Mouse (Mus musculus) A20 (cell line): ENCODE data around the gene Ankrd34b.

Experiments
- DNase-seq: peaks from one replicate; pipeline ENCODE4 v3.0.0-alpha.2; 2011; ENCODE audit warnings: low read depth, low spot score

The Ankrd34b gene

GRCm38 (mm10) chr13:92425758-92426264, at the start of gene Ankrd34b:
Gene Ankrd34b, plus strand, starts transcription at chr13:92425896.
- DNase-seq: no peak

DNA sequence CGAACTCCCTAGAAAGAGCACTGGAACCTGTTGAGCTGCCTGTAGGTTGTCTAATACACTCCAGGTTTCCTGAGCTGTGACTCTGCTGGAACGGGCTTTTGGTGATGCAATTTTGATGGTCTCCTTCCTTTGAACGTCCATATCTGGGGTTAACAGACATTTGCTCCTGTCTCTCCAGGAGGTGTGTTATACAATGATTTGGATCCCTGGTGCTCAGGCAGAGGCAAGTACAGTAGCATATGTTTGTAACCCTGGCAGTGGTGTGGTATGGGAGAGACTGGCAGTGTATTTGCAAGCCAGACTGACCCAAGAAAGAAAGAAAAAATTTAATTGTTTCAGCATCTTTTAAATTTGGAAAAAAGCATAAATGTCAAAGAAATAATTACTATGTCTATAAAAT, 38.3 kb upstream of the Ankrd34b start:
- DNase-seq: no peak

GRCm38 (mm10) chr13:92393047-92393661, 32.5 kb upstream of the Ankrd34b start:
- no peak for DNase-seq

GRCm38 (mm10) chr13:92398491-92399384, 27.0 kb upstream of the Ankrd34b start:
- DNase-seq: no peak

GRCm38 (mm10) chr13:92402063-92402462, 23.6 kb upstream of the Ankrd34b start:
- DNase-seq: no peak

DNA sequence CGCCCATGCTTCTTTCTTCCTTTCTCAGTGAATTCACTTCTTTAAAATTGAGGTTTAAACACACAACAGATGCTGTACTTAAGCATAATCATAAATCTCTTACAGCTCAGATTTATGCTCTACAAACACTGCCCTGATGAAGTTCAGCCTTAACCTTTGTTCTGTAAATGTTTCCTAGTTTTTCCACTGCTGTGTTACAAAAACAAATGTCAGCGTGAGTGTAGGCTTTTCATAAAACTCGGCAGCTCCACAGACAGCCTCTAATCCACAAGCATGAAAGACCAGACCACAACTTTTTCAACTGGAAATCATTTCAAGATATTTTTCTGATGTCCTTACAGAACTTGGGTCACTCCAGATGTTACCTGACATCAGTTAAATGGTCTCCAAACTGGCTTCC, 22.2 kb upstream of the Ankrd34b start:
- DNase-seq: no peak

DNA sequence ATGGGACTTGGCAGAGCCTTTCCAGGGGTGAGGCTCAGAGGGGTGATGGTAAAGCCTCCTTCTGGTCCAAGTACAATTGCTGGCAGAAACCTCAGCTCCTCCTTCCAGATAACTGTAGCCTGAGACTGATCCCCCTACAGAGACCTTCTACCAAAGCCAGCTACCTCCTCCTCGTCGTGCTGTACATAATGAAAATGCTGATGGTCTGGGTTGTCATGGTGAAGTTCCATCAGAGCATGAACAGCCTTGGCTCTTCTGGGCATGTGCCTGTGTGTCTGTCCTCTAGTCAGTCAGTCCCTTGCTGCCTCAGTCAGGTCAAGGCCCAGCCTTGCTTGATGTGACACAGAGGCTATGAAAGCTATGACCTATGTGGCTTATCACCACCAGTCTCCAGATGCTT, 15.2 kb upstream of the Ankrd34b start:
- no peak for DNase-seq

- no peak for DNase-seq
Observed at GRCm38 (mm10) chr13:92419630-92420029, 6.1 kb upstream of the Ankrd34b start.

- no peak for DNase-seq
Observed at GRCm38 (mm10) chr13:92423711-92424110, 2.0 kb upstream of the Ankrd34b start.

DNA sequence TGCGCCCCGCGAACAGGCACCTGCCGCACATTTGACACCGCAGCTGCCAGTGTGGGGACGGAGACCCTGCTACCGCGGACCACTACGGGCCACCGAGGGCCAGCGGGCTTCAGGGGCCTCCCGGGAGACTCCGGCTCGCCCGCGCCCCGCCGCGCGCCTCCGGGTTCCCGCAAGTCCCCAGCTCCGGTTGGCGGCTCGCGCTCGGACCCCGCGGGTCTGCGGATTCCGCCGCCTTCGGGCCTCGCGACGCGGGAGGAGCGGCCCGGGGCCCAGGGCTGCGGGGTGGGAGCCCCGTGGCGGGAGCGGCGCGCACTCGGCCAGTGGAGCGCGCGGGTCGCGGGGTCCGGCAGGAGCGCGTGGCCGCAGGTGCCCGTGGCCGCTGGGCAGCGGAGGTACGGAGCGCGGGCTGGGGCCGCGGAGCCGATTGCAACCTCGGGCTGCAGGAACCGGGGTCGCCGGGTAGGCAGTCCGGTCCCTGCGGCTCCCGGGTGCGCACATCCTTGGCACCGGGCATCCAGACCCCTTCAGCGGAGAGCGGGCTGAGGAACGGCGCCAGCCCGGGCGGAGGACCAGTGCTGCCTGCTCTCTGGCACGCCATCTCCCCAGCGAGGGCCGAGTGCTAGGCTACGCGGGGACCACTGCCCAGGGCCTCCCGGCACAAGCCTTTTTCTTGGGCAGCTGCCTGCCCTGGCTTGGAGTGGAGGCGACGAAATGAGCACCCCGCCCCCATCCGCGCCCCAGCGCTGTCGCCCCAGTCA, 777 bp downstream of the Ankrd34b start:
- DNase-seq: no peak

DNA sequence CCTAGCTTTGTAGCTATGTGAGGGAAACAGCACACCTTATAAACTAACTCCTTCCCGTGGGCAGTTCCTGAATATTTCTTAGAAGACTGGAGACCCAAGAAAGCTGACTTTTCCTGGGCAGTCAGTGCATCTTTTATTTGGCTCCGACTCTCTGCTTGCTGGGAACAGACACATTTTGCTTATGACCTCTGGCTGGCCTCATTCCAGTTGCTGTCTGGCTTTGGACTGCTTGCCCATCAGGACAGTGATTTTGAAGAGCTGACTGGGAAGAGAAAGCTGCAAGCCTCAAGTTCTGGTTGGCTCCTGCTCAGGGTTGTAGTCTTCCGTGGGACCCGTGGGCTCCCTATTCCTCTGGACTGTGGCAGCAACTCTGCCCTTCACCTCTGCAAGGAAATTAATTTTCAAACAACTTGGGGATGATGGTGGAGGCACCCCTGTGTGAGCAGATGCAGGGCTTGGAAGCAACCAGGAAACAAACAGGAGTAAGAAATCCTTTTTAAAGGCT, 1.7 kb downstream of the Ankrd34b start:
- no peak for DNase-seq

DNA sequence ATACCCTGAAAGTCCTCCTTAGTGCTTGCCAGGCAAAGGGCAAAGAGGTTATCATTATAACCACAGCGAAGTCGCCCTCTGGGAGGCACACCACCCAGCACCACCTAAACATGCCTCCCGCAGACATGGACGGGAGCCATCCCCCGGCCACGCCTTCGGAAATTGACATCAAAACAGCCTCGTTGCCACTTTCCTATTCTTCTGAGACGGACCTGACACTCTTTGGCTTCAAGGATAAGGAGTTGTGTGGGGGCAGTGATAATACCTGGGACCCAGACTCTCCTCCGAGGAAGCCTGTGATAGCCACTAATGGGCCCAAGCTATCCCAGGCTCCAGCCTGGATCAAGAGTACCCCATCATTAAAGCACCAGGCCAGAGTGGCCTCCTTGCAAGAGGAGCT, 13.0 kb downstream of the Ankrd34b start:
- DNase-seq: no peak

DNA sequence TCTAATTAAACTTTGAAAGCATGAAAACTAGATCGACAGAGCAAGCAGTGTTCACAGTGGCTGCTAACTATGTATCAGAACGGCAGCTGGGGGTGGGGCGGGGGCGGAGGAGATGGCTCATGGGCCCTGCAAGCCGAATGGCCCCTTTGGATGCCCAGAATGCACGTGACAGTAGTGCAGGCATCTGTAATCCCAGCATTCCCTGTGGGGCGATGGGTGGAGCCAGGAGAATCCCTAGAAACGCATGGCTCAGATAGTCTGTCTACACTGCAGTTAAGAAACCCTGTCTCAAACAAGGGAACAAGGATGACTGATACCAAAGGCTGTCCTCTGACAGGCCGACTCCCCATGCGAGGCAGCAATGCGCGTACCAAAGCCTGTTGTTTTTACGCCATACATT, 14.6 kb downstream of the Ankrd34b start:
- DNase-seq: no peak

GRCm38 (mm10) chr13:92446872-92447271, 21.2 kb downstream of the Ankrd34b start:
- DNase-seq: no peak

GRCm38 (mm10) chr13:92464698-92465097, 39.0 kb downstream of the Ankrd34b start:
- no peak for DNase-seq

DNA sequence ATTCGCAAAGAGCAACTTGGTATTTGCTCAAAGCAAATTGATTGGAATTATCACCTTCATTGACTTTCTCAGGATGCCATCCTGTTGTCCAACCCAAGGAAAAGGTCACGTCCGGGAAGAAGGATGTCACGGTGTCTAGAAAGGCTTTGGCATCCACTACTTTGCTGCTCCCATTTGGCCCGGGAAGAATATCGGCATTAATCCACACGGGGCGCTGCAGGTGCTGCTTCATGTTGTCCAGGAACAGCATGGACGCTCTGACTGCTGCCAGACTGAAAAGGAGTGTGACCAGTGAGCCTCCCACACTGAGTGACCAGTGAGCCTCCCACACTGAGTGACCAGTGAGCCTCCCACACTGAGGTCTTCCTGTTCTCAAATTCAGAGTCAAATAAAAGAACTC, 42.2 kb downstream of the Ankrd34b start:
- DNase-seq: no peak

DNA sequence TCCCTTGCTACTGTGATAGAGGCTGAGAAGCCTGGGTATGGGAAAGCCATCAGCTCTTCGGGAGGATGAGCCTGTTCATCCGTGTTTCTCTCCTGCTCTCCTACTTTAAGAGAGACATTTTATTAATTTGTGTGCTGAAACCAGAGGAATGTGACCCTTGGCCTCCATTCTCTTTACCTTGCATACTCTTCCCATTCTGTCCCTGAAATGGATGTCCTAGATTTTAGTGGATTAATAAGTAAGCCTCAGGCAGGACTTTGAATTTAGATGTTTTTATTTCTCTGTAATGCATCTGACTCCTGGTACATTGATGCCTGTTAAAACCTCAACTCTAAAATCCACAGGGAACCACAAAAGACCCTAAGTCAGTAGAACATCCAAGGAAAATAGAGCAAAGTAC, 43.7 kb downstream of the Ankrd34b start:
- DNase-seq: no peak

DNA sequence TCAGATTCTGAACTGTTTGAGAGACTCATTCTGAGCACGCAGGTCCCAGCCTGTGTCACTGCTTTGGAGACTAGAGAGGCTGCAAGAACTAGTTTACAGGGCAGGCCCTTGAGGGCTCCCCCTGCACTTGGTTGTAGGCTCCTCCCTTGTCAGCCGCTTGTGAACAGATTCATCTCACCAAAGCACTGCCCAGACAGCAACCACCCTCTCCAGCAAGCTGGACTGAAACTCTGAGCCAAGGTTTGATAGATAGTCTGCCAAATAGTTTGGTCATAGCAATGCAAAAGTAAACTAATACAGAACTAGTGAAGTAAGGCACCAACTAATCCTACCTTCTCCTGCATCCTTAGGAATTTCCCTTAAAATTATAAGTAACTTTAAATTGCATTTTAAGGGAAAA, 44.5 kb downstream of the Ankrd34b start:
- DNase-seq: no peak

DNA sequence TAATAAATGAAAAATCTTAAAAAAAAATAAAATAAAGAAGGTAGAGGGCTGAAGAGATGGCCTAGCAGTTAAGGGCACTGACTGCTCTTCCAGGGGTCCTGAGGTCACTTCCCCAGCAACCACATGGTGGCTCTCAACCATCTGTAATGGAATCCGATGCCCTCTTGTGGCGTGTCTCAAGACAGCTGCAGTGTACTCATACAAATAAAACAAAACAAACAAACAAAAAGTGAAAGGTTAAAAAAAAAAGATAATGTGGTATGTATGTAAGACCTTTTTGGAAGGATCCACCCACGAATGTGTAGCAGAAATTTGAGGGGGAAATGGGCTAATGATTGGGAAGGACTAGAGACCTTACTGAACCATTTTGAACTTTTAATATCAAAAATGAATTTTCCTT, 57.7 kb downstream of the Ankrd34b start:
- DNase-seq: peak; percentile 85

DNA sequence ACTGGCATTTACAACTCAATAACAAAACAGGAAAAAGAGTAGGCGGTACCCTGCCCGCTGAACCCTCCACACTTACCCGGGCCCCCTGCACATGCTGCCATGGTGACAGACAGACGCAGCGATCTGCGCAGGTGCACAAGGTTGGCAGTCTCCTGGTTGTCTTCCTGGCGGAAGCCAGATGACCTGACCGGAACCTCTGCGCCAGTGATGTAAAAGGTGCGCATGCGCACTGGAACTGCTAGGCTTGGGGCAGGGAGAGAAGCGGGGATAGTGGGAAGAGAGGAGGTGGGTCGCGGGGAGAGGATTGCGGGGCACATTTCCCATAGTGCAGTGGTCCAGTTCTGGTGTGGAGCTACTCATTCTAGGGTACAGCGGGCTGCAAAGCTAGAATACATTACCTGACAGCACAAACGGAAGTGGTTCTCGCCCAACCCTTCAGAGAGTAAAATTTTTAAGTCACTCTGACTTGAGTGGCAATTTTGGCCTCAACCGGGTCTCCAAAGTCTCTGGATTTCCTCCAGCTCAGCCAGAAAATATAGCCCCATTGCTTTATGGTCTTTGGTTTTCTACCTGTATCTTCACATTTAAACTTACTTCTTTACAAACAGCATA, 58.3 kb downstream of the Ankrd34b start, which contains the start of gene Fam151b:
TSS of gene Fam151b (minus strand) at position 164 of the 612 bp plus-strand sequence.
- peak; percentile 98 for DNase-seq

GRCm38 (mm10) chr13:92490817-92491216, 65.1 kb downstream of the Ankrd34b start:
- no peak for DNase-seq
